Mouse (Mus musculus) stomach, postnatal 0 days (tissue): ENCODE results near the gene Tas2r118.

Experiments
- CTCF ChIP-seq: IDR thresholded peaks from 2 replicates; pipeline ENCODE4 v1.5.1; 2016; ENCODE audit warnings: antibody characterized with exemption, low read depth, mild to moderate bottlenecking, moderate library complexity
- EP300 ChIP-seq: optimal IDR thresholded peaks from 2 replicates; pipeline ENCODE3; 2016; ENCODE audit warnings: antibody characterized with exemption

DNA sequence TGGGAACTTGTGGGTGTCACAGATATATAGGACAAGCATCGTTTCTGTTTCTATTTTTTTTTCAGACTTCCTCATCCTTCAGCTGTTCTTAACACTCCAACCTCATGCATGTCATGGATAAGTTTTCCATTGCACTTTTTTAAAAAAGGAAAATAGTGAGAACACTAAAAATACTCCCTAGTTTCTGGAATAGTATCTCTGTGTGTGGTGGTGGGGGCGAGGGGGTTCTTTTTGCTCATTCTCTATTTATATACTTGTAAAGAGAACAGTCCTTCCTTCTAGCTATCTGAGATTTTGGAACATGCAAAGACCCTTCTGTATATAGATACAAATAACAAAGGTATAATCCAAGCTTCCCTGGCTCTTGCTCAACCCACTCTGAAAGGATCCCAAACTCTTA lies 2.9 kb downstream of the Tas2r118 start:
- TF ChIP-seq CTCF: no peak
- TF ChIP-seq EP300: no peak
